Mouse (Mus musculus): Measurements from ENCODE around the gene Stat5a.

Stat5a gene

DNA sequence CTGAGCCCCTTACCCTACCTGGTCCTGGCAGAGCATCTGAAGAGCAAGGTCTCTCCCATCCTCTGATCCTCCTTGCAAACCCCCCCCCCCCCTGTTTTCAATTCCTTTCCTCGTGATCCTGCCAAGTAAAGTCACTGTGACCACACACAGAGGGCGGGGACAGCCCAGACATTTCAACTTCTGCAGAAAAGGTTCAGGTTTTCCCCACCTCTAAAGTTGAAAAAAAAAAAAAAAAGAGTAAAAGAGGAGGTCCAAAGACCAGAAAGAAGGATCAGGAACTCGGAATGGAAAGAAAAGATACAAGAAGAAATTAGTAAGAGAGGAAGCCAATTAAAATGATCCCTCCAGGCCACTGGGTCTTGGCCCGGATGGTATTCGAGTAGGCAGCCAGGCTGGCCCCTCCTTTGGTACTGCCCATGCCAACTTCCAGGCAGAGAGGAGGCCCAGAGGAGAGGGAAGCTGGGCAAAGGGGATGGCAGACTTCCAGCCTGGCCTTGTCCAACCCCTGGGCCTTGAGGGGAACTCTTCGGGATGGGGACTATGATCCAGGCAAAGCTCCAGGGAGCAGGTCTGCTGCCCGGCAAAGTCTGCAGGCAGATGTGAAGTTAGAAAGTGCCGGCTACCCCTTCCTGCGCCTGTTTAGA lies at the start of gene Stat5a:
Gene Stat5a (plus strand): TSS at position 417 of the 644 bp plus-strand sequence.
- peak; percentile 36 for DNase-seq

DNA sequence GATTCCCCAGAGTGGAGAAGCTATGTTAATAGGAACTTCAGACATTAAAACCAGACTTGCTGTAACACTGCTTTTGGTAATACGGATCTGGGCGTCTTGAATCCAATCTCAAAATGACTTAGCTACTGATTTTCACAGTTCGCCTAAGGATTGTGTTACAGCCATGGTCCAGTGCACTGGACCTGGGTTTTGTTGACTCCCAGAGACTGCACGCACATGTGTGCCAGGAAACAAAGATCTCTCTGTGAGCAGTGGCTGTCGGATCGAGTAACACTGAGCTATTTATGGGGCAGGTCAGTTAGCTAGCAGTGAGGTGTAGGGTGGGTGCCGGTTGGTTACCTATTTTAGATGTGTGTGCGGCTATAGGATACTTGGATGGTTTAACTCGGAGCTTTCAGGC lies 48.6 kb upstream of the Stat5a start:
- DNase-seq, result no peak

DNA sequence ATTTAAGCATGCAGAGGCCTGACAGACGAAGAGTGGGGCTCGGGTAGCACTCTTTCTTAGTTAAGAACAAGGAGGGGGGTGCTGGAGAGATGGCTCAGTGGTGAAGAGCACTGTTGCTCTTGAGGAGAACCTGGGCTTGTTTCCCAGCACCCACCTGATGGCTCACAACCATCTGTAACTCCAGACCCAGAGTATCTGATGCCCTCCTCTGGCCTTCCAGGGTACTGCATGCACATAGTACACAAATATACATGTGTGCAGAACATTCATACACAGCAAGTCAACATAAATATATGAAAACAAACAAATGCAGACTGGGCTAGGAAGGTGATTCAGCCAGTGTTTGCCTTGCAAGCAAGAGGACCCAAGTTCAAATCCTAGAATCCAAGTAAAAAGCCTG lies 48.0 kb upstream of the Stat5a start:
- DNase-seq, result no peak

DNA sequence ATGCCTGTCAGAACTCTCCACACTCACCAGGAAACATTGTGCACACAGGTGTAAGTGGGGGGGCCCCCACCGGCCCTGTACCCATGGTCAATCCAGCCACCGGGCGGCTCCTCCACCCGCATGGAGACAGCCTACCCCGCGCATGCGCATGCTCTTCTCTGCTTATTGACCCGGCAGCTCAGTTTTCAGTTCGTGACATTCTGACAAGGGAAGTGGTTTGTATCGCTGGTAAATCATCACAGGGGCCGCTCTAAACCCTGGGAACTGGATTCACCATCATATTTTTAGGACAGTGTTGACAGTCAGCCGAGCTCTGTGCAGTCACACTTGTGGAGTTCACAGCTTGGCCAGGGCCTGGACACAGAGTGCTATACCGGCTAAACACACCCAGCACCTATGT lies 44.7 kb upstream of the Stat5a start:
- no peak for DNase-seq

DNA sequence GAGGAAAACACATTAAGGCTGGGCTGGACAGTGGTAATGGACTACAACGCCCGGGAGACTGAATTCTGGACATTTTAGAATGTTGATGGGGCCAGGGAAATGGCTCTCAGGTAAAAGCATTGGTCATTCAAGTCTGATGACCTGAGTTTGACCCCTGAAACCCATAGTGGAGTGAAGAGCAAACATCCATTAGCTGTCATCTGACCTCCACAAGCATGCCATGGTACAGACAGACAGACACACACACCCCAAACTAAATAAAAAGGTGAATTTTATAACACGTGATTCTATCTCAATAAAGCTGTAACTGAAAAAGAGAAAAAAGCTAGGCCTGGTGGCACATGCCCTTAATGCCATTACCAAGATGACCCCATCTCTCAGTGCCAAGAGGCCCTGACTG lies 42.8 kb upstream of the Stat5a start:
- no peak for DNase-seq

DNA sequence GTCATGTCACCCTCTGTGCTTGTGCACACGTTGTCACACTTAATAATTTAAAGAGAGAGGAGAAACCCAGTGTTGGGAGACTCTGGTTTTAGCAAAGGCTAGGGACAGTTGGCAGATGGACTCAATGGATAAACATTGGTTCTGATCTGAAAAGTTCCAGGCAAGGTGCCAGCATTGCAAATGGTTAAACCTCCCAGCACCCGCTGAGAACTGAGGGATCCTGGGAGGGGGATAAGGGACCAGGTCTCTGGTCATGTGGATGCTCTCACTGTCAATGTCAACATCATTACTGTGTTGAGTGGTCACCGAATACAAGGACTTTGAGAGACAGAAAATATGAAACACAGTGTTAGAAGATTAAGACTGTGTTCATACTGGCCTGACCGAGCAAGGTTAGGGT lies 42.4 kb upstream of the Stat5a start:
- no peak for DNase-seq

DNA sequence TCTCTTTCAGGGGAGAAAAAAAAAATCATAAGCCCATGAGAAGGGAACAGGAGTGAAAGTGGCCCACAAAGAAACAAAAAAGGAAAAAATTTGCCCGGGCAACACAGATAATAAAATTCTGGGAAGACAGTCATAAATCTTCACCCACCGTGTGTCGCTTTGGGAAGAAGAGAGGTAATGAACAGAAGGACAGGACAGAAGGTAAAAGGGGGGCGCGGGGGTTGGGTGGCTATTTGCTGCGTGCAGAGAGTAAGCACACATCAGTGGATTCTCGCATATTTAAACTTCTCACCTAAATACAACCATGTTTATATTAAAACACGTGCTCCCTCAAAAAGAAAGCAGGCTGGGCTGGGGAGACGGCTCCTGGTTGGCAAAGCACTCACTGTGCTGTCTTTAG lies 41.8 kb upstream of the Stat5a start:
- DNase-seq, result no peak

DNA sequence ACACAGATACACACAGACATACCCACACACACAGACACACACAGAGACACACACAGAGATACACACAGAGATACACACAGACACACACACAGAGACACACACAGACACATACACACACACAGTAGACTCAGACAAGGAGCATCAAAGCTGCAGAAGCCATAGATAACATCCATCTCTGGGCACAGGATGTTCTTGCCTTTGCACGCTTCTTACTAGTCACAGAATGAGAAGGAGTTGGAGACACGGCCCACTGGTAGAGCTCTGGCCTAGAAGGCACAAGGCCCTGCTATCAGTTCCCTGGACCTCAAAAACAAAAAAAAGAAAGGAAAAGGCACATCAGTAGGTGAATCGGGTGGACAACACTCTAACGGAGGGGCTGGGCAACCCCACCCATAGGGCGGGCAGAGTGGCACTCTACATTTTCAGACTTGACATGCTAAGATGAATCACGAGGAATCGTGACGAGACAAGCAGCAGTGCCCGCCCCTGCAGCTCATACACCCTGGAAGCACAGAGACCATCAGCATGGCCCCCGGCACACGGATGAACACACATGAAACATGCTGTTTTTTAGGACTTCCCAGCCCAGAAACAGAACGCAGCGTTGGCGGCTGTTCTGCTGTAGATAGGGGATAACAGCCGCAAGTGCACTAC lies 40.7 kb upstream of the Stat5a start:
- DNase-seq, result no peak

DNA sequence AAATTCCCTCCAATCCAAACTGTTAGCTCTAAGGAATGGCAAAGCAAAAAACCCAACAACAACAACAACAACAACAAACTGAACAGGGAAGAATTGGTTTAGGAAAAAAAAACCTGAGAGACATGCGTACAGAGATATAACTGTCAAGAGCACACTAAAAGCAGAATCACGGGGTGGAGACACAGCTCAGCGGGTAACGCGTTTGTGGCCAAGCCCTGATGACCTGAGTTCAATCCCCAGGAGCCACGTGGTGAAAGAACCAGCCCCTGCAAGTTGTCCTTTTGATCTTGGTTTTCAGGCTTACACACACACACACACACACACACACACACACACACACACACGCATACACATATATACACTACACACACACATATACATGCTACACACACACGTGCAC lies 40.1 kb upstream of the Stat5a start:
- no peak for DNase-seq

DNA sequence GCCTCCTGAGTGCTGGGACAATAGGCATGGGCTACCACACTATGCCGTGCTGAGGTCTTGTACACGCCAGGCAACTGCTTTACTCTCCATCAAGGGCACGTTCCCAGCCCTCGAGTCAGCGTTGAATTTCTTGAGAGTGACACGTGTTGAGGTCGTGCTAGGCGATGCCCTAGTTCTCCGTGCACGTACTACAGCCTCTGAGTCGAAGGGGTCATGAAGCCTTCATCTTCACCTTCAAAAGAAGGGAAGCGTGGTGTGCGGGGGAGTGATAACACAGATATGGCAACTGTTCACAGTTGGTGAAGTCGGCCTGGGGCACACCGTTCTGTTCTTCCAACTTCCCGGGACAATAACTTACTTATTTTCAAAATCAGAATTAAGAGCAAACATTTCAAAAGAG lies 39.5 kb upstream of the Stat5a start:
- no peak for DNase-seq

DNA sequence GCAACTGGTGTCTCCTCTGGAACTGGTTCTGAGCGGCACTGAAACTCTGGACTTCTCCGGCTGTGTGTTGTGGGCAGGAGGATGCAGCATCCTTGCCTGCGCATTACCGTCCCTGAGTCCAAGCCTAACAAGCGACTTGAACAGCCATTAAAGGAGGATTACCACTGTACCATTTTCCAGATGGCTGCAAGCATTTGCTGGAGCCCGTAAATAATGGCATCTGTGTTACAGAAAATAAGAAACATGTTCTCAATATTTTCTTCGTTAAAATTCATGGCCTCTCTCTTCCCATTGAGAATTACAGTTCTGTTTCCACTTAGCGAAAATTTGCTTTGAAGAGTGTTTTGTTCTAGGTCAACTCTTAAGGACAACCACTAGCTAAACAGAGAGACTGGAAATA lies 39.1 kb upstream of the Stat5a start:
- DNase-seq, result no peak

DNA sequence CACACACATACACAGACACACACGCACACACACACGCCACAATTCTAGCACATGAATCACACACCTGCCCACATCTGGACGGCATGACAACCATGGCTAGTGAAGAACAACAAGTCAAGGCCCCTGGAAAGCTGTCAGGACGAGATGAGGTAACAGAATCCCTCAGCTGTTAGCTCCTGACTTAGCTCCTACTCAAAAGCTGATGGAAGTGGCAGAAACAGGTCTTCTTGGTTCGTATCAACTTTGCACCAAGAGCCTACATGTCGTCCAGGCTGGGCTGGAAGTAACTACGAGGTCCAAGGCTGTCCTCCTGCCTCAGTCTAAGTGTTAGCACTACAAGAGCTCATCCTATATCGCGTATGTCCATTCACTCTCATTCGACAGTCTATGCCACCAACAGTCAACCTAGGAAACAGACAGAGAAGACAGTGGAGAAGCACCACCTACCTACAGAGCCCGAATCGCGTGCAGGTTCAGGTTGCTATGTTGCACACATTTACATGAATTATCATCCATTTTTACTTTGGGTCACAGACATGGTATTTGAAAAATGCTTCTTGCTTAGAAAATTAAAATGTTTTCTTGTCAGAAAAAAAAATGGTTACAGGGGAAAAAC lies 37.4 kb upstream of the Stat5a start:
- DNase-seq, result no peak

DNA sequence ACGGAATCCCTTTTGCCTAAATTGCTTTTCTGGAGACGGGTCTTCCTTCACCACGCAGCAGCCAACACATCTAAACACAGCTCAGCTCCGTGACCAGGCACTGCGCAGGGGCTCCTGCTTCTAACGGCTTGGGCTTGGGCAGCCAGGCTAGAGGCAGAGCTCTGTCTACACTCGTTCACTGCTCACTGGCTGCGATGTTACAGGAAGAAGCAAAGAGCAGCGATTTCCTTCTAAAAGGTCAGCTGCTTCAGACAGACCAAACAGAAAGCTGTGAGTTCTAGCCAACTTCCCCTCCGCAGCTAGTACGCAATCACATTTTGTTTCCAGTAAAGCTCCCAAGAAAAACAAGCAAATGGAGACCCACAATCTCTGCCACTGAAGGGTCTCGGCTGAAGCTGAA lies 36.8 kb upstream of the Stat5a start:
- no peak for DNase-seq

DNA sequence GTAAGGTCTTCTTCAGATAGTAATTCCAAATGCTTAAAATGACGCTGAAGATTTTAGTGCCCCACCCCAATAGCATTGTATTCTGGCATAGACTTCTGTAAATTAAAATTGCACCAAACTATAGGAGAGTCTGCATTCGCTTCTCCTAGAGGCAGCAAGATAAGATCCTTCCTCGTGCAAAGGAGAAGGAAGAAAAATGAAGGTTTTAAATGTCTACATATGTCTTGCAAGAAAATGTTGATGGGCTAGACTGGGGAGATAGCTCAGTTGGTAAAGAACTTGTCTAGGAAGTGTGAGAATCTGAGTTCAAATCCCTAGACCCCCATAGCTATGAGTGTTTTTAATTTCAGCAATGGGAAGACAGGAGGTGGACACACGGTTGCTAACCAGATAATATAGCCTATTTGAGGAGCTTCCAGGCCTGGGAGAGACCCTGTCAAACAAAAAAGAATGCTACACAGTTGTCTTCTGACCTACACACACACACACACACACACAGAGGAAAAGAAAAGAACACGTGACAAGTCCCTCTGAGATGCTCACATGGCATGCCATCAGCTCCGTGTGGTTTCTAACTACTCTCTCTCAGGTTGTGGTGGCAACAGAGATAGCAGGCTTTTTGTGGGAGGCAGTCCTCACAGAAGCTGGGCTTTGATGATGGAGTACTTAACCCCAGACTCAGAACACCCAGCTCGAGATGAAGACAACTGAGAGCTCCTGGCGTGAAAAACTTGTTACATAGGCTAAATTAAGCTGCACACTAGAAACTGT lies 35.4 kb upstream of the Stat5a start:
- no peak for DNase-seq

DNA sequence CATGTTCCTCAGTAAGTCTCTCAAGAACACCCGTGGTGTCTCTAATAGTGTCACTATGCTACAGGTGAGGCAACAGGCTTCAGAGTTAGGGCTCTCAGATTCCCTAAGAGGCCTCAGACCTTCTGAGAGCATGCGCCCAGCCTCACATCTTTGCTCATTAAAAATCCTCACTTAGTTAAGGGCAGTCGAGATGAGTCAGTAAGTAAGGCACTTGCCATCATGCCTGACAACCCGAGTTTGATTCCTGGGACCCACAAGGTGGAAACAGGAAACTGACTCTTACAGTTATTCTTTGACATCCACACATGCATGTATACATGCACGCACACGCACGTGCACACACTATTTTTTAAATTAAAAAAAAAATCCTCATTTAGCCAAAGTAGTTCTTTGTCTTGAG lies 34.7 kb upstream of the Stat5a start:
- no peak for DNase-seq

DNA sequence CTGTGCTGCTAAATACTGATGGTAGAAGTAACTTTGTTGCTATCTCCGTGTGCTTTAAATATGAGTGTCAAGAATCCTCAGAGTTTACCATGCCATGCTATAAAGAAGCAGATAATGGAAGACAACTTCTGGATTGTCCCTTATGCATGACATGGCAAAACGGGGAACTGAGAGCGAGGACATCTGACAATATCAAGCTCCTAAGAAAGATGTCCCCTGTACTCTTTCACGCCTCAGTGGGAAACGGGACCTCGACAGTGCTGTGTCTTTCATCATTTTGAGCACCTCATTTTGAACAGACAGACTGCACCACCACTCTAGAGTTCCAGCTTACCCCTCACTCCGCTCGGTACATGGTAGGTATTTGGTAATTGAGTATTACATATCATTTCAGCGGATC lies 33.7 kb upstream of the Stat5a start:
- no peak for DNase-seq

DNA sequence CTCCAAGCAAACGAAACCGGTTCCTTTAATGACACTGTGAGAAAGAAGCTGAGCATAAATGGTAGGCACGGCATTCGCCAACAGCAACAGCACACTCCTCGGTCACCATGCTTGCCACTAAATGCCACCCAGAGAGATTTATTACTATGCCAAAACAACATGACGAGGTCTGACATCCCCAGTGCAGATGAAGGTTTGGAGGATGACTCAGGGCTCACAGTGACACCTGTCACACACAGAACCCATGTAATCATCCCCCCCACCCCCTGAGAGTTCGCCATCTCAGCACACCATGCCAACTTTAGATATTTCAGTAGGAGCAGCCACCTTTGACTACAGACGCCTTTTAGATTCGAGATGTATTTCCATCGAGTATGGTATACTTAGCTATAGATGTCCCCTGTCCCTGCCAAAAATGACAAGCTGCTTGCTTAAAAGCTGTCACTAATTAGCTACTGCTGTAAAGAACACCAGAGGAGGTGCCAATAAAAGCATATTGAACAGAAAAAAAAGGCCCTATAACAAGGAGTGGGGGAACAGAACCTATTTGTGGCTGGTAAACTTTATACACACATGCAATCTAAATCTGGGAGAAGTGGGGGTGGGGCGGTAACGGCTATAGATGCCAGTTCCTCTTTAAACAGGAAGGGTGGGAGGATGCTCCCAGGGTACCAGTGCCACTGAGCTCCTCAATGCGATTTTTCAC lies 32.8 kb upstream of the Stat5a start:
- peak; percentile 23 for DNase-seq

DNA sequence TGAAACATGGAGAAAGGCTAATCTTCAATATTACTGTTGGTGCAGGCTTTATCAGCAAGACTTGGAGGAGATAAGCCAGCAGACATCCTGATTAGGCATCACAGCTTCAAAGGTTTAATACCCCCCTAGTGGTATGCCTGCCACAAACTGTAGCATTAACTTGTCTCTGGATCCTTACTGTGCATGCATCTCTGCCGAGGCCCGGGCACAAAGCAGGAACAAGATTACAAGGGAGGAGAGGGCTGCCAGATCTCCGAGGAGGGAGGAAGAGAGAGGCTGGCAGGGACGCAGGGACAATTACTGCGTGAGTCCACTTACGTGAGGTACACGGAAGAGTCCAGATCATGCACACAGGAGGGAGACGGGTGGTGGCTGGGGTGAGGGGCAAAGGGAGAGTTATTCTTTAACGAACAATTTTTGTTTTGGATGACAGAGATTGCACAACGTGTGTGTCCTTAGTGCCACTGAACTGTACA lies 30.4 kb upstream of the Stat5a start:
- no peak for DNase-seq

DNA sequence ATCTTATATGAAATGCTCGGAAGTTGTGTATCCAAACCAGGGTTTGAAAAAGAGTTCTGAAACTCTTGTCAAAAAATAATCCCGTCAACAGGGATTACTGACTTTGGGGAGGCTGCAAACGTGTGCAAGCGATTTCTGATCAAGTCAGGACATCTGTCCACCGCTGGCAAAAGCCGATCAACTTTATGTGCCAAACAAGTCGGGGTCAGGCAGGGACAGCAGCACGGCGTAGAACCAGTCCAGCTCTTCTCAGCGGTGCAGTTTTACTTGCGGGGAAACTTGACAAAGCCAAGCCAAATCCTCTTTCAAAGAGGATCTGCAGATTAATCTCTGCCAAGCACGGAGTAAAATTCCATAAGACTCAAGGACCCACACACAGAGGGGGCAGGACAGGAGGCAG lies 29.5 kb upstream of the Stat5a start:
- no peak for DNase-seq

DNA sequence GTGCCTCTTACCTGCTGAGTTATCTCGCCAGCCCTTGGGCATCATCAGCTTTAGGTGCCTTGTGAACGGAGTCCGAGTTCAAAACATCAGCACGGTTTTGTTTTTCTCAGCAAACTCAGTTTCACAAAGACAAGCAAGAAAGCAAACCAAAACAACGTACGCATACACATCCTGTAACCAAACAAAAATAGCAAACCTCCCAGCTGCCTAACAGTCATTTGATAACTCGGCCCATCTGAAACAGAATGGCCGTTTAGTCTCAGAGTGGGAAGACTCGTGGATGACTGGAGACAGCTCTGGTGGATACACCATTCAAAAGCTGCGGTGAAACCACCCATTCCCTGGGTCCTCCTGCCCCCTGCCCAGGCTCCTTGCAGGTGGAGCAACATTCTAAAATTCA lies 27.8 kb upstream of the Stat5a start:
- no peak for DNase-seq

DNA sequence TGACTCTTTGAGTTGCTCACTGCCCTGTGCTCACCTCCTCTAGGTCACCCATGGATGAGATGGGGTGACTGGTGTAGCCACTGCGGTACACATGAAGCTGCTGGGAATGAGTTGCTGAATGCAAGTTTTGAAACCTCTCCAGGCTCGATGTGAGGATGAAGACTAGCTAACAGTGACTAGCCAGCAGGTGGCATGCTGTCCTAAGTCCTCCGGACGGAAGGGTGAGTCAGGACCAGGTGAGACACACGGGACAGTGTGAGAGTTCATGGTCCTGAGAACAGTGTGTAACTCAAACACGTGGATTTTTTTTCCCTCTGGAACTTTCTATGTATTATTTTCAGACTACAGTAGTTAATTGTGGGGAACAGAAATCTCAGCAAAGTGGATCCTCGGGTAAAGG lies 25.7 kb upstream of the Stat5a start:
- no peak for DNase-seq

DNA sequence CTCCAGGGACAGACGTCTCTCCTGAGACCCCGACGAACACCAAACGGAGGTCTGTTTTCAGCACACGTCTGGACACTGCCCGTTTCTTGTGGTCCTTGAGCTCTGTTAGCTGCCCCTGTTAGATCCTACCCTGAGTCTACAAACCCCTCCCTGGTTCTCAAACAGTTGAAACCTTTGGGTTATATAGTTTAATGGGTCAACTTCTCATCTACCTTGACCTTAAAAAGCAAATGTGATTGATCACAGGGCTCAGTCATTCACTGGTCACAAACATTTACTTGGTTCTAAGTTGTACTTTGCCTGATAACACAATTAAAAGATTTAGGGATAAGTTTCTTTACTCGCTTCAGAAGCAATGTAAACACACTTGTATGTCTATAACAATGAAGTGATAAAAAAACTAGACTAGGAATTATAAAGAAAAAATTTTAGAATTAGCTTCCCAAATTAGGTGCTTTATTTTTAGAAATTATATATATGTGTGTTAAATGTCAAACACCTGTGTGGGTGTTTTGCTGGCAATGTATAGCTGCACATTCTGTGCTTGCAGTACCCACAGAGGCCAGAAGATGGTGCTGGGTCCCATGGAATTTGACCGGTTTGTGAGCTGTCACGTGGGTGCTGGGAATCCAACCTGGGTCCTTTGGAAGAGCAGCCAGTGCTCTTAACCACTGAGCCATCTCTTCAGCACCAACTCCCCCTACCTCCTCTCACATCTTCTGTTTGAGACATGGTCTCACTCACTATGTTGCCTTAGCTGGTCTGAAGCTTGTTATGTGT lies 22.0 kb upstream of the Stat5a start:
- DNase-seq, result no peak
